20 mouse cellular contexts compared by ENCODE assay signal in the genomic region with DNA sequence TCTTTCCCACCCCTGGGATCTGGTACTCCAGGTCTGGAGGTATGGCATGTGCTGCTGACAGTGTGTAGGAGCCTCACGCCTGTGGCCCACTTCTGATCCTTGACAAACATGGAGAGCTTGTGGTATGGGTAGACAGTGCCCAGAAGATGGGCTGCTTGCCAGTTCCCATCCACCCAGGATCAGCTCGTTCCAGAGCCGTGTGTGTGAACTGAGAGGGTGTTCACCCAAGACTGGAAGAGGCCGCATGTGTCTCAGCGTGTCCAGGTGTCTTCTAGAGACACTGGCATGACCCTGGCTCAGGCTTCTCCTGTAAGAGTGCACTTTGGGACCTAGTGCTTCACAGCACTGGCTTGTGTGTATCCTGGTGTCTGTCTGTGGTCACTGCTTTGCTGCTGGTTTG. TPM values are rescaled to one million over a fixed set of nuclear protein-coding genes. Genes with fewer than 3 reads are reported as not detected.
"Had no signal": no experiment of that assay in that cellular context is flagged by ENCODE, and none has a peak within 500 bp of the region (broad histone marks: within the 10 kb centered on the region; RNA-seq: fewer than 3 reads in every experiment).

No protein-coding gene starts in this region.

- H3K9me3 ChIP-seq: liver, embryonic 12.5 days; midbrain, embryonic 10.5 days; neural tube, embryonic 13.5 days had no signal

- H3K4me1 ChIP-seq: midbrain, embryonic 10.5 days had no signal

- DNase-seq: kidney, adult 9 months; kidney, postnatal 10 days; left cerebral cortex, postnatal 4 days; lung, embryonic 14.5 days; lung, postnatal 10 days; lung, postnatal 4 days; retina, postnatal 1 day; right cerebral cortex, postnatal 4 days; spleen, adult 18-20 months; thymus, postnatal 4 days had no signal

- H3K27ac ChIP-seq: liver, embryonic 12.5 days; midbrain, embryonic 10.5 days; neural tube, embryonic 13.5 days had no signal

- ATAC-seq: liver, embryonic 12.5 days; midbrain, embryonic 16.5 days had no signal

- H3K4me2 ChIP-seq: liver, embryonic 12.5 days; lung, embryonic 14.5 days; neural tube, embryonic 13.5 days had no signal

- H3K9ac ChIP-seq: liver, embryonic 12.5 days; lung, embryonic 14.5 days; neural tube, embryonic 13.5 days had no signal

- H3K4me3 ChIP-seq: liver, embryonic 12.5 days; midbrain, embryonic 10.5 days; neural tube, embryonic 13.5 days had no signal

- H3K27me3 ChIP-seq: liver, embryonic 12.5 days; neural tube, embryonic 13.5 days had no signal

RNA-seq across cellular contexts. Expression of gene Tex29, which starts 29.8 kb away (rescaled TPM):
- total RNA-seq: left cerebral cortex, adult 18-20 months; left cerebral cortex, postnatal 10 days; left cerebral cortex, postnatal 4 days; megakaryocyte, adult 5-6 weeks had no signal
- polyA plus RNA-seq: large intestine, adult 2 months; liver, embryonic 12.5 days; liver, embryonic 16.5 days; lung, embryonic 14.5 days; stomach, embryonic 14.5 days had no signal
